Comparison of ENCODE assay signal across 9 mouse cellular contexts in genomic region chr11:59300185-59300584, GRCm38 (mm10). TPM values are rescaled to one million over a fixed set of nuclear protein-coding genes. Genes with fewer than 3 reads are reported as not detected.
DNase-seq lines count a peak whose midpoint lies in the region; ATAC-seq and TF ChIP-seq lines count a peak whose summit lies in the region.
"Had no signal": no experiment of that assay in that cellular context is flagged by ENCODE, and none has a peak within 500 bp of the region (broad histone marks: within the 10 kb centered on the region; RNA-seq: fewer than 3 reads in every experiment).

No protein-coding gene starts in this region.

- H3K4me2 ChIP-seq in midbrain, postnatal 0 days (ENCODE audit: low read depth, low read length, poor library complexity, severe bottlenecking), result no peak overlapping the region
- H3K4me2 ChIP-seq in midbrain, embryonic 16.5 days (ENCODE audit: low read length), result no peak overlapping the region

- no peak for ATAC-seq in midbrain, postnatal 0 days (ENCODE audit: low FRiP score)
- ATAC-seq in midbrain, embryonic 16.5 days, result no peak
- no peak for ATAC-seq in frontal cortex, adult (ENCODE audit: low TSS enrichment)

- intact Hi-C loops in gastrocnemius, adult 2 months (cut with DNase I), result no loop called here
- intact Hi-C loops in gastrocnemius, postnatal 14 days (cut with DNase I; ENCODE audit: low total_unique reads), result loop anchor here (2.0 kb wide), 1 partner anchor 183 kb away; no protein-coding TSS in a partner anchor
- intact Hi-C loops in heart, postnatal 36 days (cut with DNase I), result no loop called here

- 17% methylated on average over 3 of the region's 3 CpGs for WGBS in midbrain, postnatal 0 days
- WGBS in midbrain, embryonic 16.5 days, result 22% methylated on average over 3 of the region's 3 CpGs
- WGBS in bone marrow, adult 2 months, result 7% methylated on average over 3 of the region's 3 CpGs

- H3K4me3 ChIP-seq in gastrocnemius, adult 2 months, result no peak overlapping the region
- no peak overlapping the region for H3K4me3 ChIP-seq in midbrain, postnatal 0 days (ENCODE audit: low read depth, low read length)
- no peak overlapping the region for H3K4me3 ChIP-seq in midbrain, embryonic 16.5 days (ENCODE audit: low read depth, low read length)
- H3K4me3 ChIP-seq in bone marrow, adult 2 months (replicated peaks; ENCODE audit: control insufficient read depth, low read depth, low read length), result no peak overlapping the region

- TF ChIP-seq POLR2A in bone marrow, adult 2 months (IDR thresholded peaks at IDR 0.05; ENCODE audit: borderline replicate concordance, control insufficient read depth, low read depth, low read length), result no peak

- TF ChIP-seq CTCF in gastrocnemius, adult 2 months (IDR thresholded peaks at IDR 0.05), result peak; percentile 74
- peak; percentile 71 for TF ChIP-seq CTCF in midbrain, postnatal 0 days (IDR thresholded peaks at IDR 0.05)
- 0 out of 2 replicates have a peak, but pooled peaks have one; percentile 11 for TF ChIP-seq CTCF in bone marrow, adult 2 months (IDR thresholded peaks at IDR 0.05; ENCODE audit: control insufficient read depth, insufficient read depth, low read length)

- no peak overlapping the region for H3K9ac ChIP-seq in midbrain, postnatal 0 days (replicated peaks; ENCODE audit: low read length, poor library complexity, severe bottlenecking)
- no peak overlapping the region for H3K9ac ChIP-seq in midbrain, embryonic 16.5 days (ENCODE audit: low read depth, low read length)

- H3K9me3 ChIP-seq in midbrain, postnatal 0 days (ENCODE audit: low read length), result no peaks in the 10 kb centered on the region
- H3K9me3 ChIP-seq in midbrain, embryonic 16.5 days (replicated peaks; ENCODE audit: control insufficient read depth, low read length, poor library complexity, severe bottlenecking), result no peaks in the 10 kb centered on the region

- peak; percentile 48 for DNase-seq in gastrocnemius, adult 2 months
- no peak for DNase-seq in gastrocnemius, postnatal 14 days
- peak; percentile 50 for DNase-seq in midbrain, postnatal 0 days (ENCODE audit: low spot score)
- DNase-seq in thymus, postnatal 14 days, result peak; percentile 47
- DNase-seq in heart, postnatal 36 days, result no peak

- no peaks in the 10 kb centered on the region for H3K4me1 ChIP-seq in midbrain, postnatal 0 days (ENCODE audit: insufficient read depth, low read length)
- no peaks in the 10 kb centered on the region for H3K4me1 ChIP-seq in midbrain, embryonic 16.5 days (ENCODE audit: control insufficient read depth, insufficient read depth, low read length)
- no peaks in the 10 kb centered on the region for H3K4me1 ChIP-seq in bone marrow, adult 2 months (ENCODE audit: control insufficient read depth, insufficient read depth, low read length)

- no peak overlapping the region for H3K27ac ChIP-seq in gastrocnemius, adult 2 months
- H3K27ac ChIP-seq in midbrain, postnatal 0 days (ENCODE audit: low read depth, low read length), result no peak overlapping the region
- no peak overlapping the region for H3K27ac ChIP-seq in midbrain, embryonic 16.5 days (ENCODE audit: low read length)
- no peak overlapping the region for H3K27ac ChIP-seq in bone marrow, adult 2 months (ENCODE audit: control insufficient read depth, insufficient read depth, low read depth, low read length, poor library complexity)

- H3K36me3 ChIP-seq in midbrain, postnatal 0 days (ENCODE audit: insufficient read depth, low read length), result no peaks in the 10 kb centered on the region
- H3K36me3 ChIP-seq in midbrain, embryonic 16.5 days (ENCODE audit: control insufficient read depth, insufficient read depth, low read length), result no peaks in the 10 kb centered on the region

- H3K27me3 ChIP-seq in midbrain, postnatal 0 days (ENCODE audit: insufficient read depth, low read length), result peaks cover 46% of the 10 kb centered on the region
- peaks cover 37% of the 10 kb centered on the region for H3K27me3 ChIP-seq in midbrain, embryonic 16.5 days (ENCODE audit: control insufficient read depth, insufficient read depth, low read depth, low read length)

RNA-seq across cellular contexts. Expression of gene Wnt9a, which starts 6.5 kb away (rescaled TPM):
- total RNA-seq in gastrocnemius, adult 2 months (2021), result 1 to 10 TPM; 7.8 to 9.7 TPM
- 1 to 10 TPM; 8.8 to 9.8 TPM for total RNA-seq in gastrocnemius, postnatal 14 days (2021)
- 4.2 and 5.6 TPM in 2 replicates for total RNA-seq in midbrain, postnatal 0 days (2014; rRNA removed)
- polyA plus RNA-seq in midbrain, postnatal 0 days (2015; fragmentation: Nextera tagmentation; extraction: Ambion mirVana), result 2.3 and 2.9 TPM in 2 replicates
- polyA plus RNA-seq in midbrain, embryonic 16.5 days (2015; fragmentation: Nextera tagmentation; extraction: Ambion mirVana), result 3.0 and 3.6 TPM in 2 replicates
- 0.49 TPM in 1 of 2 replicates, not detected in the other for polyA plus RNA-seq in bone marrow, adult 2 months (2011; ENCODE audit: insufficient read depth, insufficient read length, low replicate concordance, missing spikeins)
- 1 to 10 TPM; 6.0 to 6.2 TPM for total RNA-seq in heart, postnatal 36 days (2021)

RNA-seq across cellular contexts. Expression of gene Wnt3a, which starts 9.6 kb away (rescaled TPM):
- not detected for total RNA-seq in gastrocnemius, adult 2 months (2021)
- not detected for total RNA-seq in gastrocnemius, postnatal 14 days (2021)
- 0.16 TPM in 1 of 2 replicates, not detected in the other for total RNA-seq in midbrain, postnatal 0 days (2014; rRNA removed)
- 0.10 TPM in 1 of 2 replicates, not detected in the other for polyA plus RNA-seq in midbrain, postnatal 0 days (2015; fragmentation: Nextera tagmentation; extraction: Ambion mirVana)
- polyA plus RNA-seq in midbrain, embryonic 16.5 days (2015; fragmentation: Nextera tagmentation; extraction: Ambion mirVana), result 0.21 and 0.26 TPM in 2 replicates
- polyA plus RNA-seq in bone marrow, adult 2 months (2011; ENCODE audit: insufficient read depth, insufficient read length, low replicate concordance, missing spikeins), result not detected in 2 replicates
- not detected for total RNA-seq in heart, postnatal 36 days (2021)
- total RNA-seq: left cerebral cortex, postnatal 25 days had no signal

Comparison
In these comparisons a context has a peak if more than half of its experiments do, and no peak if none do; other contexts are left out.
1. DNase-seq: peak in gastrocnemius, adult 2 months (single experiment), midbrain, postnatal 0 days (single experiment) and thymus, postnatal 14 days (single experiment); none in gastrocnemius, postnatal 14 days (single experiment) and heart, postnatal 36 days (0 of 2).
2. CTCF ChIP-seq: peak in every context shown above with its lines; median percentile 74 in gastrocnemius, adult 2 months; 71 in midbrain, postnatal 0 days; 11 in bone marrow, adult 2 months.